Mouse (Mus musculus): ENCODE results near the gene Sirt2.

DNA sequence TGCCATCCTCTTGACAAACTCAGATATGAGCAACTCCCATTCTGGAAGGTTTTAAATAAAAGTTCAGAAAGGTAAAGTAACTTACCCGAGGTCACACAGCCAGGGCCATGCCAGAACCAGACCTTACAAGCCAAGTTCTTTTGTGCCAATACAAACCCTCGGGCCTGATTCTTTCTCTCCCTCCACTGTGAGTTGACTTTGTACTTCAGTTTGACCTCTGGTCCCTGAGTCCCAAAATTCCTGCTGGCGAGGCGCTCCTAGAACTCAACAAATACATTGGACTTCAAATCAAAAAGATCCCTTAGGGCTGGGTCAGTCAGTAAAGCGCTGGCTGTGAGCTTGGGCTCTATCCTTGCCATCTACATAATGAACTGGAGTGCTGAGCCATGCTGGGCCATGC is 70.4 kb downstream of the Sirt2 start:
- TF ChIP-seq CTCF (IDR thresholded peaks at IDR 0.05; ENCODE audit: low read depth, low read length) (no peak), POLR2A (IDR thresholded peaks at IDR 0.05; ENCODE audit: extremely low read depth, insufficient read depth, low read length) (no peak)
